Mouse (Mus musculus) ovary, postnatal 10 days (tissue): ENCODE measurements around the gene Metap1.
"Not testable (repeated sequence)": the region's sequence is repeated elsewhere in the genome, so short reads cannot be mapped to it uniquely, and the experiment has no call there.

ENCODE experiments used
- DNase-seq: peaks from one replicate; pipeline ENCODE4 v3.0.0; 2022; ENCODE audit warnings: low spot score

Metap1 gene

DNA sequence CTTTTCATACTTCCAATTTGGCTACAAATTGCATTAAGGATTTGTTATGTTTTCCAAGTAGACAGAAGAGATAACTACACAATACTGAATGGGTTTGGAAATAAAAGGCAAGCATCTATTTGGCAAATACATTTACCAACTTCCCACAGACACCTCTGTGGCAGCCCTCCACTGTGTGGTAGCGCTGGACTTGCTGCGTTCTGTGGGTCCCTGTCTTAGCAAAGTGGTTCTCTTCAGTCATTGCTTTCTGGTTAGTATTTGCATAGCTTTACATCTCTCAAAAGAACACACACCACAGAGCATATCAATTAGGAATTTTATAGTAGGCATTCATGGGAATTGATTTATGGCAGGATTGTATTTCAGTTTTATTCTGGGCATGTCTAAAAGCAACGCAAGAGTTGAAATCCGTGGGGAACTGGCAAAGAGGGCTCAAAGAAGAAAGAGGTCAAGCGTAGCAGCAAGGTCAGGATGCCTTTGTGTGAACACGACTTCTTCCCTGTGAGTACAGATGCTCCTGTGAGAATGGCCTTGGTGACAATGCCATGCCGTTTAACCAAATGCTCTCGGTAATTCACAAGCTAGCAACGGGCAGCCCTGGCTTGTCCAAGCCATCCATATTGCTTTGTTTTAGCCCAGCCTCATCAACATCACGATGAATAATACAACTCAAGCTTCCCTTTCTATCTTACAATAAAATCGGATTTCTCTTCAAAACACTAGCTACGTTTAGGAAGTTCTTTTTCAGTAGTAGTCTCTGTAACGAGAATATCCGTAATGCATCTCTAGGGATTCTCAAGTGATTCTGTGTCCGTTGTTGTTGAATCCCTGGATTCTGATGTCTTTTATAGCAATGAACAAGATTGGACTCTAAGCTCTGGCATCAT lies 10.8 kb upstream of the Metap1 start:
- no peak for DNase-seq

DNA sequence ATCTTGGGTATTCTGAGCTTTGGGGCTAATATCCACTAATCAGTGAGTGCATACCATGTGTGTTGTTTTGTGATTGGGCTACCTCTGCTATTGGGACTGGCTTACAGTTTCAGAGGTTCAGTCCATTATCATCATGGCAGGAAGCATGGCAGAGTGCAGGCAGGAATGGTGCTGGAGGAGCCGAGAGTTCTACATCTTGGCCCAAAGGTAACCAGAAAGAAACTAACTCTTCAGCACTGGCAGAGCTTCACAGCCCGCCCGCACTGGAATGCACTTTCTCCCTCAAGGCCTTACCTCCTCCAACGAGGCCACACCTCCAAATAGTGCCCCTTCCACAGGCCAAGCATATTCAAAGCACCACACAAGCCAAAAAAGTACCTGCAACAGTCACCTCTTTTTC lies 9.4 kb upstream of the Metap1 start:
- DNase-seq: no peak

DNA sequence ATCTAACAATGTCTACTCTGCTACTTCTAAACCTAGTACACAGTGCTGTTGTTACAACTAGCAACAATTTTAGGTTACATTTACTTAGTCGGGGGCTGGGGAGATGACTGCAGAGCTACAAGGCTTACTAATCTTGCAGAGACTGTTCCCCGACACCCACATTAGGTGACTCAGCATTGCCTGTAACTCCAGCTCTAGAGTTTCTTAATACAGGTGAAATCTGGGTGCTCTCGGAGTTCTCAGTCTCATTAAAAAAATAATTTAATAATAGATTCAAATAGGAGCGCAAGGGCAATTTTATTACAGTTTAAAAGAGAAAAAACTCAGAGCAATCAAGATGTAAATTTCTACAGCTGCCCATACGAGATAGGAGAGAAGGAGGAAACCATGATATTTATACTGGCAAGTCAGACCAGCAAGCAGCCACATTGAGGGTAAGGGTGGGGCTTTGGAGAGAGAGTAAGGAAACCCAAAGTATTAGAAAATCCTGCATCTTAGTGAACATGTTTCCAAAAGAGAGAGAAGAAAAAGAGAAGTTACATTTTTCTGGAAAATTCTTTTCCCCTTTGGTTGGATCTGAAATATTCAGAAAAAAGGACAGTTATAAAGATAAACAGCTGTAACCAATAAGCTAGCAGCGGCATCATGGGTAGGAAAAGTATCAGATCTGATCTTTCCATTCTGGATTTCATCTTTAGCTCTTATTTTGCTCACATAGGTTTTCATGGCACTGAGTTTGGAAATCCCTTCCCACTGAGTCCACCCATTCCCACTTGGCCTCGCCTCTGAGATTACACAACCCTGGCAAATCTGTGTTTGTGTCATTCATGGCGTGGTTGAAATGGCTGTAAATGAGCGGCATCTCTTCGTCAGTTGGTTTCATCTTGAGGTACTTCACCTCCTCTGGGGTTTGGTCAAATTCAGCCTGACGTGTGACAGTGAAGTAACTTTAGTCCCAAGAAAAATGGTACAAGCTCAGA lies 6.1 kb upstream of the Metap1 start:
- no peak for DNase-seq

DNA sequence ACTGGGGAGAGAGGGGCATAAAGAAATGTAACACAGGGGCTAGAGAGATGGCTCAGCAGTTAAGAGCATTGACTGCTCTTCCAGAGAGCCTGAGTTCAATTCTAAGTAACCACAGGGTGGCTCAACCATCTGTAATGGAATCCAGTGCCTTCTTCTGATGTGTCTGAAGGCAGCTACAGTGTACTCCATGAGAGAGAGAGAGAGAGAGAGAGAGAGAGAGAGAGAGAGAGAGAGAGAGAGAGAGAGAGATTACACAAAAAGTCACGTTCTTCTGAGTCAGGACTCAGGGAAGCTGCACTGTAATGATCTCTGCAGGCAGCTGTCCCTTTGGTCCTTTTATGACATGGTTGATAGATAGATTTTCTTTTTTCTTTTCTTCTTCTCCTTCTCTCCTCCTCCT lies 5.2 kb upstream of the Metap1 start:
- no peak for DNase-seq

DNA sequence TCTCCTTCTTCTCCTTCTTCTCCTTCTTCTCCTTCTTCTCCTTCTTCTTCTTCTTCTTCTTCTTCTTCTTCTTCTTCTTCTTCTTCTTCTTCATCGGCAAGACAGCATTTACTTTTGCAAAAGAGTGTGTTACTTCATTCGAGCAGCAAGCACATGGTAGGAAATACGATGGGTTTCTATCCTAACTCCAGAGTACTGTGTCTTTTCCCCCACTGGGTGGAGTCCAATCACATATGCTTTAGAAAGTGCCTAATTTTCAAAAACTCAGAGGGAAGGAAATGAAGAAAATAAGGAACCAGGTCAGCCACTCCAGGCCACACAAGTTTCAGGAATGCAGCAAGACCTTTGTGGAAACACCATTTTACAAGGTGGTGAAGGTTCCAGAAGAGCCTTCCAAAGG lies 4.4 kb upstream of the Metap1 start:
- DNase-seq: no peak

DNA sequence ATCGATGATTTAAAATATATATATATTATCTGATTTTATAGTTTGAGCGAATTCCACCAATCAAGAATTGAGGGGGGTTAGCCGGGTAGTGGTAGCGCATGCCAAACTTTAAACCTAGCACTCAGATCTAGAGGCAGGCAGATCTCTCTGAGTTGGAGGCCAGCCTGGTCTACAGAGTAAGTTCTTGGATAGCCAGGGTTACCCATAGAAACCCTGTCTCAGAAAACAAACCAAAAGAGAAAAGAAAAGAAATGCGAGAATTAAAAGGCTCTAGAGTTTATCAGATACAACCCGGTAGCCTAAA lies 671 bp upstream of the Metap1 start:
- no peak for DNase-seq

DNA sequence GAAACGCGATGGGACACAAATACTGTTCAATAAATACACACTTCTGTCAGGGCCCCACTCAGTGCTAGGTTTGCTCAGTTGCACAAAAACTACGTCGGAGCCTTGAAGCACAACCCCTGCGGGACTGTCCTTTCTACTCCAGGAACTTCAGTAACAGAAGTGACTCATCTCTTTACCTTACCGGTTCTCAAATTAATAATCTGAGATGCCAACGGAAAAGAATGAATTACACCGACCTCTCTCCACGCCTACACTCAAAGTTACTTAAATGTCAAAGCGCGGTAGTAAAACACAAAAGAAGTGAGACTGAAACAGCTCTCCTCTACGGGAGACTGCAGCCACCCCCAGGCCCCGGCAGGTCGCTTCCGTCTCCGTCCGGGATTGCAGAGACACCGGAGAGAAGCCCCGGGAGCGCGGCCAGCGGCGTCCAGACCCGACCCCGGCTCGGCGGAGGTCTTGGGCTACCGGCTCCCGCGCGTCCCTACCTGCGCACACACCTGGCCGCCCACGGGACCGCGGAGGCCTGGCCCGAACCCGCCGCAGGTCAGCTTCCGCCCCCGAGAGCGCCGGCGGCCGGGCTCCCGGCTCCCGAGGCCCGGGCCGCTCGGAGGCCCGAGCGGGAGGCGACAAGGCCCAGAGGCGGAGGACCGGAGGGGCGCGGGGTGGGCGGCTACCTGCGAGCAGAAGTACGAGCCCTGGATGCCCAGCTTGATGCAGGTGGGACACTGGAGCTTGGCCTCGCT lies 560 bp downstream of the Metap1 start:
- no peak for DNase-seq

DNA sequence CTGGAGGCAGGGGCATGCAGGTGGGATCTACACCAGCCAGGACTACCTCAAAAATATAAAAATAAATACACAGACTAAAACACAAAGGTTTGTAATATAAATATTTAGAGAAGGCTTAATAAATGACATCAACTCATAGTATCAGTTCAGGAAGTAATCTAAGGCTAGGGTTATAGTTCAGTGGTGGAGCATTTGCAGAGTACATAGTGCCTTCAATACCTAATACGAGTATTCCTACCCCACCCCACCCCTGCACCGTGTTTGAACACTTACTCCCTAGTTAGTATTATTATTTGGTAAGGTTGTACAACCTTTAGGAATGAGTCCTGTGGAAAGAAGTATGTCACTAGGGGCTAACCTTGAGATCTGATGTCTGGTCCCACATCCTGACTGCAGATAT lies 6.1 kb downstream of the Metap1 start:
- no peak for DNase-seq

DNA sequence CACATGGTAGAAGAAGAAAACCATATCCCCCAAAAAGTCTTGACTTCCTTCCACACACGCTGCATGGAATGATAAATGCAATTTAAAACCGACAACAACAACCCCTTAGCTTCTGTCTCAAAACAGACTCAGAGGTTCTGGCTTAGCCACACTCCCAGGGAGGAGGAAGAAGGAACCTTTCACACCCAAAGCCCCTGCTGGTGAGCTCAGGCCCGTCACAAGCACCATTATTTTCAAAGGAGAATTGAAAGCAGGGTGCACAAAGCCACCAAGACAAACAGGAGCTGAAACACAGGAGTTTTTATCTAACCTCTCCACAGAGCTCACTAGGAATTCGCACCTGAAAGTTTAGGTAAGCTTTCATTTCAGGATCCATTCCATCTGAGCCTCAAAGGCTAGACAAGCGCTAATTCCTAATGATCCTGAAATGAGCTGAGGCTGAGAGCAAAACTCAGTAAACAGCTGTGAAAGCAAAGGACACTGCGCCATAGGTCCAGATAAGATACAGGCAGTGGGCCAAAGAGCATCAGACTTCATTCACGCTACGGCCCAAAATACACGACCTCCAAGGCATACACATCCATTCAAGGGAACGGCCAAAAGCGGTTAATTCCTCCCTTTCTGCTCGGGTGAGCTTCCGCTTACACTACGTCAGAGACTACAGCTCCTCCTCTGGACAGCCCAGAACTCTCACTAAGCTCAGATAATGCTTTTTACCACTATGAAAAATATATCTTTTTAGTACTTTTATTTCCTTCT lies 7.6 kb downstream of the Metap1 start:
- no peak for DNase-seq

DNA sequence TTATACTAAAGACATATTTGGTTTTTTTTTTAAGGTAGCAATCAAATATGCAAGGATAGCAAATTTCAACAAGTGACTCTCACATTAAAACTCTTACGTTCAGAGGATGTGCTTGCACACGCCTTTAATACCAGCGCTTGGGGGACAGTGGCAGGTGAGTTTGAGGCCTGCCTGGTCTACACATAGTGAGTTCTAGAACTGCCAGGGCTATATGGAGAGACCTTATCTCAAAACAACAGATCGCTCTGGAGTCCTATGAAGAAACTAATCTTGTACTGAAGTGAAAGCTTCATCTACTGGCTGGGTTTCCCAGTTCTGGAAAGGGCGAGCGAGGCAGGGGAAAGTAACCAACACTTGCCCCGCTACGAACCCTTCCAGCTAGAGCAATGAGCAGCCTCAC lies 9.8 kb downstream of the Metap1 start:
- DNase-seq: no peak

DNA sequence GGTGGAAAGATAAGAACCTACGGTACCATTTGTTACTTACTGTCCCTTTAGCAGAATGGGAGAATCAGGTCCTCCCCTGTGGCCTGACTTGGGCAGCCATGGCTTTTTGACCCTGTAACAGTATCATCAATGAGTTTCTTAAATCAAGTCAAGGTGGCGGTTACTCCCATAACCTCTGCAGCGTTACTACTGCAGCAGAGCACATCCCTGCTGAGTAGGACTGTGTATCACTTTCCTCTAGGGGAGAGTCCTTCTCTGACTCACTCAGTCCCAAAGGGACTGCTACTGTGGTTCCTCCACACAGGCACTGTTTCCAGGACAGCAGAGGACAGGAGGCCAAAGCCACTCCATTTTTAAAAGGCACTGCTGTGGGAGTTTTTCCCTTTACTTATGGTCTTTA lies 18.2 kb downstream of the Metap1 start:
- DNase-seq: no peak

DNA sequence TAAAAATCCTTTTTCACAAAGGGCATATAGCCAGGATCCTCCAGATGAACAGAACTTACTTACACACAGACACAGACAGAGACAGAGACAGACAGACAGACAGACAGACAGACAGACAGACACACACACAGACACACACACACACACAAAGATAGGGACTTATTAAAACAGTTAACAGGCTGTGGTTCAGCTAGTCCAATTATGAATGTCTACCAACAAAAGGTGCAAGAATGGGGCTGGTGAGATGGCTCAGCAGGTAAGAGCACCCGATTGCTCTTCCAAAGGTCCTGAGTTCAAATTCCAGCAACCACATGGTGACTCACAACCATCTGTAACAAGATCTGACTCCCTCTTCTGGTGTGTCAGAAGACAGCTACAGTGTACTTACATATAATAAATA lies 22.7 kb downstream of the Metap1 start:
- DNase-seq: not testable (repeated sequence)

DNA sequence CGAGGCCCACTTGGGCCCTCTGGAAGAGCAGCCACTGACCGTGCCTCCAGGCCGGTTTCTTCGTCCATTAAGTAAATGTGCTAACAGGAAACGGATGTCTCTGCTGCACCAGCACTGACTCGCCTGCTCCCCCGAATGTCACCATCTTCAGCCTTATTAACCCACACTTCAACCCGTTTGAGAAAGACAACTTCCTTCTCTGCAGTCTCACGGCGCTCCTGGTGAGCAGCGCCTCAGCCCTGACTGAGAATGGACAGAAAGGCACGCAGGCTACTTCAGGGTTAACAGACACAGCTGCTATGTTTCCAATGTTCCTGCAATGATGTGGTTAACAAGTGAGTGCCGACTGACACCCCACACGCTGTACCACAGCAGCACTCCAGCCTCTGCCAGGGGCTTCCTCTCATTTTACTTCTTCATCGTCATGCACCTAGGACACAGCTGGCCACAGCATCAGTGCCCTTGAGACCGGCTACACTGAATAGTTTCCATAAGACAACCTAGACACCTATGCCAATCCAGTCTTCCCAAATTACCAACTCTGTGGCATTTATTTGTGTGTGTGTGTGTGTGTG lies 24.7 kb downstream of the Metap1 start:
- DNase-seq: no peak

DNA sequence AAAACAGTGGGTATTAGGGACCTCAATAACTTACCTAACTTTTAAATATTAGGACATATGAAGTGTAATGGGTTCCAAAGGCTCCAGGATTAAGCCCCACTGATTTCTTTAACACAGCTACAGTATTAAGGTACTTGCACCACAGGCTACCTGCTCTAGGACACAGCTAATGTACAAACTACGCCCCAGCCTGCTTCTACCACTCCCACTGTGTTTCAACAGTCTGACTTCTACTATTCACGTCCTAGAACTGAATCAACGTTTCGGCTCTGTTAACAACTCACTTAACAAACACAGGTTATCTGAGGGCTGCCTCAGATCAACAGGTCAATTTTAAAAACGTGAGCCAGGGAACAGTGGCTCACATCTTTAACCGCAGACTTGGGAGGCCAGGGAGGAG lies 25.5 kb downstream of the Metap1 start:
- DNase-seq: no peak

DNA sequence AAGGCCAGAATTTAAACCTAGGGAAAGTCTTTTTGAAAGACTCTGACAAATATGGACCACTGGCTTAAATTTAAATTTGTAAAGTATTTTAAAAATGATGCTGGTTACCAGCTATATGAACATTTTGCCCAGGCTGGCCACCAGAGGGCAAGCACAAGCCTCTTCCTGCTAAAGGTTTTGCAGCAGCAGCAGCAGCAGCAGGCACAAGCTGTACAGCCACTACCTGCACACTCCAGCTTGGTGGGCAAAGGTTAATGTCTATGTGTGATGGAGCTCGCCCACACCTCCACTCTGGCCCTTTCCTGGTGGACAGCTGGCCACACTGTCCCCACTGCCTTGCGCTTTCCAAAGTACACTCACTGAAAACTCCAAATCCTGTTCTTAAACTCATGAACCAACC lies 26.2 kb downstream of the Metap1 start:
- no peak for DNase-seq

DNA sequence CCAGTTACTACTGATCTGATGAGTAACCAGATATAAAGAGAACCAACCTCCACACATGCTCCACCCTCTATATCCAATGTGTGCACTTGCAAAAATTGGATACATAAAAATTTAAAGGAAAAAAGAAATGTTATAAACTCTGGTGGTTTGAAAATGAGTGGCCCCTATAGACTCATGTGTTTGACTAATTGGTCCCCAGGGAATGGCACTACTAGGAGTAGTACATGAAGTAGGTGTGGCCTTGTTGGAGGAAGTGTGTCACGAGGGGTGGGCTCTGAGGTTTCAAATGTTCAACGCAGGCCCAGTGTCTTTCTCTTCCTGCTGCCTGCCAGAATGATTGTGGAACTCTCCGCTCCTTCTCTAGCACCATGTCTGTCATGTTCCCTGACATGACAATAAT lies 27.5 kb downstream of the Metap1 start:
- no peak for DNase-seq

DNA sequence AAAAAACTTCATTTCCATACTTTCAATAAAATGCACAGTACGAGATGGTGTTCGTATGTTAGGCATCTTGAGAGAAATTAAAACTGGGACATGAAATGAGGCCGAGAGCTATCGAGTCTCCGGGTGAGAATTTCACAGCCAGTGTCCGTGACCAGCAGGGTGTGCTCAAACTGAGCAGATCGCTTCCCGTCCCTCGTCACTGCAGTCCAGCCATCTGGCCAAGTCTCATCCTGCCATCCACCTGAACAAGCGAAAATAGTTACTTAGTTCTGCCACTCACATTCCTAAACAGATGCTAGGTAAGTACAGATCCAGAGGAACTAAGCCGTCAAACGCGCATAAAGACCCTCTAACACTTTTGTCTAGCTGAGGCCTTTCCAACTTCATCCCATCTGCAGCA lies 29.1 kb downstream of the Metap1 start:
- no peak for DNase-seq

DNA sequence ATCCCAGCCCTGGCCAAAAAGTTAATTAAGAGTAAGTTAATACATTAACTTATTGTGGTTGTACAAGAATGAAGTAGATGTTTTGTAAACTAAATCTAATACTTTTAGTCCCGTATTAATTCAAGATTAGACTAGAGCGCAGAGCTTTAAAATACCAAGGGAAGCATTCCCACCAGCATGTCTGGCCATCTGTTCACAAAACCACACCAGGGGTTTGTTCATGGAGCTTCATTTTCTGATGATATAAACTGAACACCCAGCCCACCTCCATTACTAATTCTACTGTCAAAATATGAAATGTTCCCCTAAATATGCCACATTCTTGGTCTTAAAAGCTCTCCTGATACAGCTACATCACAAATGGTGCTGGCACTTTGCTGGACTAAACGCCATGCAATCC lies 30.9 kb downstream of the Metap1 start:
- no peak for DNase-seq

DNA sequence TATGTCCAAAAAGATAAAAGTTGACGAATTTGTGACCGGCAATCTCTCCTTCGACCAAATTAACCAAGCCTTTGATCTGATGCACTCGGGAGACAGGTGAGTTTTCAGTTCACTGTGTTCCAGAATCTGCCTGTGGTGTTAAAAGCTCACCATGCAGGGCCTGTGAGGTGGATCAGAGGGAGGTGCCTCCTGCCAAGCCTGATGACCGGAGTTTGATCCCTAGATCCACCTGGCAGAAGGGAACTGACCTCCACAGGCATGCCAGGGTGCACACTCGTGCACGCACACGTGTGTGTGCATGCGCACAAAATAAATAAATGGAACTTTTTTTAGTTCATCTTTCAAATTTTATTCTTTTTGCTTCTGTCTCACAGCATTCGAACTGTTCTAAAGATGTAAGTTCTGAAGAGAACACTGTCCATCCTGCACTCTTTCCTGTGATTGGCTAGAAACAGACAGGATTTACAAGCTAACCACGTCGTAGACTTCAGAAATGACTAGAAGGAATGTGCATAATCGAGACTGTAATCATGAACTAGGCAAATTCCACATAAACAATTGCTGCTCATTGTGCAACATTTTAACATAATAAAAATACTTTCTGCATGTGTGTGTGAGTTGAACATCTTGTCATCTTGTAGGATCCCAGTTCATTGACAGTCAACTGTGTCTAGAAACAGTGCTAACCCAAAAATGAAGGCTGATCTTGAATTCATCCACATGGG lies 34.4 kb downstream of the Metap1 start:
- no peak for DNase-seq

DNA sequence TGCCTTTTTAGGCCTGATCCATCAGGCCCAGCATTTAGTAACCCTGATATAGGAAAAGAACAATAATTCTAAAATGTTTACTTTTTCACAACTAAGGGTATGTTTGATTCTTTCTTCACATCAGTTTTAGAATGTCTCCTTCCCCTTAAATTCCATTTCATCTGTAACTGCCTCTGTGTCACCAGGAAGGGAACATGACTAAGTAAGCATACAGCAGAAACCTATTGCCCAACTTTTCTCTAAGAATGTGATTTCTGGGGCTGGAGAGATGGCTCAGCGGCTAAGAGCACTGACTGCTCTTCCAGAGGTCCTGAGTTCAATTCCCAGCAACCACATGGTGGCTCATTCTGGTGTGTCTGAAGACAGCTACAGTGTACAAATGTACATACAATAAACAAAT lies 35.1 kb downstream of the Metap1 start:
- DNase-seq: no peak

DNA sequence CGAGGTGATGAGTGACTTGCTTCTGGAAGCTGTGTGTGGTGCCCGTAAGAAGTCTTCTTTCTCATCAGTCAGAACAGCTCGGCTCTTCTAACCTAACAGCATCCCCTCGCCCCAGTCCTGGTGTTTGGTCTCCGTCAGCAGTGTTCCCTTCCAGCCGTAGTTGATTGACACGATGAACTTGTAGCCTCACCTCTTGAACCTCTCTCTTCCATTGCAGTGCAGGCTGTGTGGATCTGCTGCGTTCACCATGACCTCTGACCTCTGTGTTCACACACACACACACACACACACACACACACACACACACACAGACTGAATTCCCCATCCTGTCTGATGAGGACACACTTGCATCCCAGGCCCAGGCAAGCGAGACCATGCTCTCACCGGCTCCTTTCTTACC lies 37.1 kb downstream of the Metap1 start:
- DNase-seq: no peak
